Mouse (Mus musculus) intestine, postnatal 0 days (tissue): ENCODE measurements at regions not wholly inside any gene's neighbourhood (a gene's known extent, or its start where the extent isn't known, plus 50 kb on each side); places are given as distances from the start of the nearest gene placed in this dataset.
"Not testable (repeated sequence)": the region's sequence is repeated elsewhere in the genome, so short reads cannot be mapped to it uniquely, and the experiment has no call there.

ENCODE experiments used
- ATAC-seq: fragments of 200-750 bp; cut with Nextera tagmentation; 2 replicates; pipeline ENCODE4 v1.8.0; 2017; ENCODE audit warnings: mild to moderate bottlenecking, moderate TSS enrichment, moderate library complexity
- H3K27ac ChIP-seq: fragments of 300-500 bp; sonication (generic); 2 replicates; pipeline ENCODE4 v1.5.1; 2014; ENCODE audit warnings: mild to moderate bottlenecking, low read depth, low read length, moderate library complexity
- H3K27me3 ChIP-seq: fragments of 300-500 bp; sonication (generic); replicated peaks from 2 replicates; pipeline ENCODE4 v1.6.1; 2014; ENCODE audit warnings: low read length, mixed read lengths; ENCODE audit not compliant: control insufficient read depth, insufficient read depth
- H3K36me3 ChIP-seq: fragments of 300-500 bp; sonication (generic); 2 replicates; pipeline ENCODE4 v1.6.1; 2014; ENCODE audit warnings: mild to moderate bottlenecking, moderate library complexity; ENCODE audit not compliant: control insufficient read depth, insufficient read depth
- H3K4me1 ChIP-seq: fragments of 300-500 bp; sonication (generic); replicated peaks from 2 replicates; pipeline ENCODE4 v1.6.1; 2014; ENCODE audit warnings: antibody characterized with exemption, low read length, mixed read lengths; ENCODE audit not compliant: control insufficient read depth, insufficient read depth
- H3K4me2 ChIP-seq: fragments of 300-500 bp; sonication (generic); replicated peaks from 2 replicates; pipeline ENCODE4 v1.6.1; 2014; ENCODE audit warnings: low read depth, mild to moderate bottlenecking, moderate library complexity
- H3K4me3 ChIP-seq: fragments of 300-500 bp; sonication (generic); 2 replicates; pipeline ENCODE4 v1.5.1; 2014; ENCODE audit warnings: low read depth, low read length
- H3K9ac ChIP-seq: fragments of 300-500 bp; sonication (generic); 2 replicates; pipeline ENCODE4 v1.6.1; 2014; ENCODE audit warnings: mild to moderate bottlenecking, low read depth, low read length
- H3K9me3 ChIP-seq: fragments of 300-500 bp; sonication (generic); 2 replicates; pipeline ENCODE4 v1.6.1; 2016; ENCODE audit warnings: mixed run types; ENCODE audit not compliant: control insufficient read depth
- CTCF ChIP-seq: sonication (generic); IDR thresholded peaks from 2 replicates; pipeline ENCODE4 v1.5.1; 2016; ENCODE audit warnings: low read depth, mild to moderate bottlenecking, control low read depth, antibody characterized with exemption, moderate library complexity
- WGBS: fragments of 180-500 bp; shearing (Covaris S2); extraction: QIAGEN DNeasy Blood & Tissue Kit; methylation state at CpG from one replicate; pipeline ENCODE4 v1.1.7; 2014; 5-methylcytosine and 5-hydroxymethylcytosine counted together

GRCm38 (mm10) chr16:20814240-20814639 is 79.9 kb upstream of the Thpo start:
- no peak for TF ChIP-seq CTCF
- no peaks in the 10 kb centered on the region for H3K27me3 ChIP-seq
- no peak overlapping the region for H3K27ac ChIP-seq
- ATAC-seq, result no peak
- no peak overlapping the region for H3K4me2 ChIP-seq
- H3K4me3 ChIP-seq, result no peak overlapping the region
- no peaks in the 10 kb centered on the region for H3K36me3 ChIP-seq
- no peak overlapping the region for H3K9ac ChIP-seq
- no peaks in the 10 kb centered on the region for H3K9me3 ChIP-seq
- H3K4me1 ChIP-seq, result no peaks in the 10 kb centered on the region

- not testable (repeated sequence) for H3K36me3 ChIP-seq, H3K4me1 ChIP-seq, ATAC-seq, H3K9me3 ChIP-seq, H3K4me3 ChIP-seq, H3K9ac ChIP-seq, H3K27me3 ChIP-seq, H3K4me2 ChIP-seq, H3K27ac ChIP-seq
- WGBS, result 87% methylated on average over 5 of the region's 5 CpGs
These were observed 77.7 kb upstream of the Thpo start for GRCm38 (mm10) chr16:20812025-20812424.

- Histone ChIP-seq H3K27me3 (no peaks in the 10 kb centered on the region), H3K4me2 (no peak overlapping the region), H3K9ac (no peak overlapping the region), H3K4me1 (no peaks in the 10 kb centered on the region), H3K36me3 (no peaks in the 10 kb centered on the region), H3K27ac (no peak overlapping the region), H3K9me3 (no peaks in the 10 kb centered on the region), H3K4me3 (no peak overlapping the region)
- TF ChIP-seq CTCF, result no peak
- WGBS, result 76% methylated on average over 3 of the region's 3 CpGs
- ATAC-seq, result no peak
These were observed 76.0 kb upstream of the Thpo start for GRCm38 (mm10) chr16:20810322-20810721.

GRCm38 (mm10) chr16:20808263-20808662 is 74.0 kb upstream of the Thpo start:
- no peak overlapping the region for H3K9ac ChIP-seq
- no peak overlapping the region for H3K4me2 ChIP-seq
- no peaks in the 10 kb centered on the region for H3K4me1 ChIP-seq
- no peaks in the 10 kb centered on the region for H3K36me3 ChIP-seq
- H3K27ac ChIP-seq, result no peak overlapping the region
- H3K27me3 ChIP-seq, result no peaks in the 10 kb centered on the region
- 88% methylated on average over 2 of the region's 2 CpGs for WGBS
- H3K9me3 ChIP-seq, result no peaks in the 10 kb centered on the region
- ATAC-seq, result no peak
- peak; percentile 37 for TF ChIP-seq CTCF
- no peak overlapping the region for H3K4me3 ChIP-seq

GRCm38 (mm10) chr16:20806739-20807138 is 72.4 kb upstream of the Thpo start:
- no peaks in the 10 kb centered on the region for H3K36me3 ChIP-seq
- 91% methylated on average over 7 of the region's 7 CpGs for WGBS
- no peak overlapping the region for H3K9ac ChIP-seq
- H3K27ac ChIP-seq, result no peak overlapping the region
- ATAC-seq, result no peak
- no peak overlapping the region for H3K4me3 ChIP-seq
- H3K4me2 ChIP-seq, result no peak overlapping the region
- H3K9me3 ChIP-seq, result no peaks in the 10 kb centered on the region
- H3K4me1 ChIP-seq, result no peaks in the 10 kb centered on the region
- no peaks in the 10 kb centered on the region for H3K27me3 ChIP-seq
- TF ChIP-seq CTCF, result no peak

GRCm38 (mm10) chr16:20805793-20806192 is 71.5 kb upstream of the Thpo start:
- H3K4me3 ChIP-seq, result no peak overlapping the region
- H3K9ac ChIP-seq, result no peak overlapping the region
- H3K36me3 ChIP-seq, result no peaks in the 10 kb centered on the region
- H3K27ac ChIP-seq, result no peak overlapping the region
- 87% methylated on average over 6 of the region's 6 CpGs for WGBS
- H3K4me1 ChIP-seq, result no peaks in the 10 kb centered on the region
- H3K4me2 ChIP-seq, result no peak overlapping the region
- no peaks in the 10 kb centered on the region for H3K27me3 ChIP-seq
- H3K9me3 ChIP-seq, result no peaks in the 10 kb centered on the region
- no peak for ATAC-seq
- no peak for TF ChIP-seq CTCF

GRCm38 (mm10) chr16:20805086-20805485 is 70.8 kb upstream of the Thpo start:
- Histone ChIP-seq H3K9me3 (no peaks in the 10 kb centered on the region), H3K27ac (no peak overlapping the region; the same call in 1 of the 2 replicates), H3K9ac (no peak overlapping the region), H3K27me3 (no peaks in the 10 kb centered on the region), H3K4me3 (no peak overlapping the region), H3K36me3 (no peaks in the 10 kb centered on the region), H3K4me1 (no peaks in the 10 kb centered on the region), H3K4me2 (peak overlapping the region; percentile 61)
- ATAC-seq, result no peak
- no peak for TF ChIP-seq CTCF
- 37% methylated on average over 6 of the region's 6 CpGs for WGBS
